Mouse (Mus musculus): ENCODE results near the gene Vmn1r27. TPM values are rescaled to one million over a fixed set of nuclear protein-coding genes. Genes with fewer than 3 reads are reported as not detected.

The Vmn1r27 gene
- not detected in 2 replicates for polyA plus RNA-seq (2014; fragmentation: Nextera tagmentation; extraction: Ambion mirVana)

DNA sequence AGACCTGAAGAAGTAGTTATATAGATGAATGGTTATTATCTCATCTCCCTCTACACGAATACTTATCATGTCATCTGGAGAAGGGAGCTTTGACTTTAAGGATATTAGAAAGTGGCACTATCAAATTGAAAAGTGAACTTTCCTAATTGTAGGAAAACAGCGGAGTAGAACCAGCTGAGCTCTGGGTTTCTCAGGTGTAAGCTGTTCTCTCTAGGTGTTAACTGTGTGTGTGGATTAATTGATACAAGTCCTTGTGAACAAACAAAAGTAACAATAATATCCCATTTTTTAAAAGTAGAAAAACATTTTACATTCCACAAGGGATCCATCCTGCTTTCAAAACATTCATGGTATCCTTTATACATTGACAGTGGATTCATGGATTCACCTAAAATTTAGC is at the start of gene Vmn1r27:
Gene Vmn1r27, minus strand, starts transcription at position 101 of the 400 bp plus-strand sequence.
- Histone ChIP-seq H3K27ac (ENCODE audit: low read depth, low read length) (no peak within 1 kb of the TSS), H3K4me1 (ENCODE audit: control insufficient read depth, insufficient read depth, low read length) (no peaks in the 10 kb centered on the region), H3K27me3 (ENCODE audit: control insufficient read depth, insufficient read depth, low read length) (no peaks in the 10 kb centered on the region), H3K36me3 (ENCODE audit: control insufficient read depth, insufficient read depth, low read length) (no peaks in the 10 kb centered on the region), H3K4me2 (replicated peaks; ENCODE audit: low read depth, low read length) (no peak within 1 kb of the TSS), H3K9ac (ENCODE audit: low read depth, low read length) (no peak within 1 kb of the TSS), H3K4me3 (ENCODE audit: low read length) (no peak within 1 kb of the TSS), H3K9me3 (ENCODE audit: control insufficient read depth, low read length) (no peaks in the 10 kb centered on the region)
- no peak for ATAC-seq (ENCODE audit: low FRiP score, low TSS enrichment)
- 85% methylated on average over 2 of the region's 2 CpGs for WGBS

DNA sequence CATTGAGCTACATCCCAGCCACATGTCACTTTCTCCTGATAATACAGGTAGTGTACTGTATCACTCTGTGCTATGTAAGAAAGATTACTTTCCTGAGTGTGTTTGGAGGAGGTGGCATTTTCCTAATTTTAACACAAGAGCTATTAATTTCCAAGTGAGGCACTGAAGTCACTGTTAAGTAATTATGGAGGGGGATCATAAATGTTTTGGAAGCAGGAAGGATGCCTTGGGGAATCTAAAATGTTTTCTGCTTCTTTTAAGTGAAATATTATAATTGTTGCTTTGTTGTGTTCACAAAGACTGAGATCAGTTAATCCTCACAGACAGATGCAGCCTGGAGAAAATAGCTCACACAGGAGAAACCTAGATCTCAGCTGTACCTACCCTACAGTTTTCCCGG is 43.1 kb upstream of the Vmn1r27 start, which contains the start of gene Vmn1r28:
Gene Vmn1r28, plus strand, starts transcription at position 301 of the 400 bp plus-strand sequence.
- Histone ChIP-seq H3K4me1 (ENCODE audit: control insufficient read depth, insufficient read depth, low read length) (no peaks in the 10 kb centered on the region), H3K9ac (ENCODE audit: low read depth, low read length) (no peak within 1 kb of the TSS), H3K27ac (ENCODE audit: low read depth, low read length) (no peak within 1 kb of the TSS), H3K27me3 (ENCODE audit: control insufficient read depth, insufficient read depth, low read length) (no peaks in the 10 kb centered on the region), H3K4me2 (replicated peaks; ENCODE audit: low read depth, low read length) (no peak within 1 kb of the TSS), H3K4me3 (ENCODE audit: low read length) (no peak within 1 kb of the TSS), H3K36me3 (ENCODE audit: control insufficient read depth, insufficient read depth, low read length) (no peaks in the 10 kb centered on the region), H3K9me3 (ENCODE audit: control insufficient read depth, low read length) (no peaks in the 10 kb centered on the region)
- WGBS: 84% methylated on average over 1 of the region's 1 CpGs
- no peak for ATAC-seq (ENCODE audit: low FRiP score, low TSS enrichment)

DNA sequence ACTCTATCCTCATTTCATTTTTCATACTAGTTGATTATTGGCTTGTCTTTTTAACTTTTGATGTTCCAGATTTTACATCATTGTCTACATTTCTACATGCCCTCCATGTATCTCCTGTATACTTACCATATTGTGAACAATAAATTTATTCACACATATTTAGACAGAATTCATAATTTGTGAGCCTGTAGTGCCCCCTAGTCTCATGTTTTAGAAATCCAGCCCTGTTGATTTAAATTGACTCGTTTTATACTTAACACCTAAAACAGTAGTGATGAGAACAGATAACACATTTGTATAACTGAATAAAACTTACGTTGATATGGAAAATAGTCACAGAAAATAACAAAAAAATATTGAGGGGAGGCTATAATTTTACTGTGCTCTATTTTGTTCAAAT is 2.5 kb downstream of the Vmn1r27 start:
- WGBS: 85% methylated on average over 2 of the region's 2 CpGs
- H3K4me2 ChIP-seq (replicated peaks; ENCODE audit: low read depth, low read length): no peak overlapping the region
- H3K27me3 ChIP-seq (ENCODE audit: control insufficient read depth, insufficient read depth, low read length): no peaks in the 10 kb centered on the region
- H3K36me3 ChIP-seq (ENCODE audit: control insufficient read depth, insufficient read depth, low read length): no peaks in the 10 kb centered on the region
- no peaks in the 10 kb centered on the region for H3K4me1 ChIP-seq (ENCODE audit: control insufficient read depth, insufficient read depth, low read length)
- ATAC-seq (ENCODE audit: low FRiP score, low TSS enrichment): no peak
- H3K9ac ChIP-seq (ENCODE audit: low read depth, low read length): no peak overlapping the region
- no peak overlapping the region for H3K4me3 ChIP-seq (ENCODE audit: low read length)
- no peaks in the 10 kb centered on the region for H3K9me3 ChIP-seq (ENCODE audit: control insufficient read depth, low read length)
- H3K27ac ChIP-seq (ENCODE audit: low read depth, low read length): no peak overlapping the region

Other genes starting within 250 kb of the Vmn1r27 start
- gene Vmn1r25, start 238.0 kb downstream of the Vmn1r27 start, polyA plus RNA-seq (2014; fragmentation: Nextera tagmentation; extraction: Ambion mirVana): not detected in 2 replicates
- gene Vmn1r26, start 203.7 kb downstream of the Vmn1r27 start, polyA plus RNA-seq (2014; fragmentation: Nextera tagmentation; extraction: Ambion mirVana): not detected in 2 replicates
- not detected in 2 replicates for gene Vmn1r28, start 43.2 kb upstream of the Vmn1r27 start, polyA plus RNA-seq (2014; fragmentation: Nextera tagmentation; extraction: Ambion mirVana)
- gene Vmn1r29, start 82.7 kb upstream of the Vmn1r27 start, polyA plus RNA-seq (2014; fragmentation: Nextera tagmentation; extraction: Ambion mirVana): not detected in 2 replicates
- not detected in 2 replicates for gene Vmn1r30, start 224.6 kb upstream of the Vmn1r27 start, polyA plus RNA-seq (2014; fragmentation: Nextera tagmentation; extraction: Ambion mirVana)

Data from kidney, embryonic 14.5 days (tissue).